Mouse (Mus musculus): ENCODE results near the gene Frmd4b. TPM values are rescaled to one million over a fixed set of nuclear protein-coding genes. Genes with fewer than 3 reads are reported as not detected.
A peak's percentile ranks its signal among the peaks of the same experiment; 100 is the strongest.

Gene Frmd4b
- 6.8 and 7.9 TPM in 2 replicates for polyA plus RNA-seq (2012; rRNA removed)

- TF ChIP-seq CTCF (IDR thresholded peaks at IDR 0.05; ENCODE audit: control insufficient read depth, insufficient read depth, insufficient replicate concordance, low read depth, low read length) (no peak), POLR2A (IDR thresholded peaks at IDR 0.05; ENCODE audit: control insufficient read depth, low read depth, low read length) (no peak)
- Histone ChIP-seq H3K36me3 (ENCODE audit: control insufficient read depth, insufficient read depth, low read length) (no peaks in the 10 kb centered on the region), H3K4me1 (ENCODE audit: control insufficient read depth, insufficient read depth, low read length) (peaks cover 10% of the 10 kb centered on the region), H3K27me3 (ENCODE audit: control insufficient read depth, insufficient read depth, low read length) (no peaks in the 10 kb centered on the region), H3K4me3 (ENCODE audit: control insufficient read depth, low read depth, low read length) (peak within 1 kb of the TSS; percentile 68), H3K27ac (ENCODE audit: control insufficient read depth, insufficient read depth, low read depth, low read length) (no peak within 1 kb of the TSS)
Observed at GRCm38 (mm10) chr6:97617266-97617743, at the start of gene Frmd4b. Gene Frmd4b, minus strand, starts transcription at chr6:97617541.

- no peaks in the 10 kb centered on the region for H3K27me3 ChIP-seq (ENCODE audit: control insufficient read depth, insufficient read depth, low read length)
- H3K36me3 ChIP-seq (ENCODE audit: control insufficient read depth, insufficient read depth, low read length): no peaks in the 10 kb centered on the region
- no peak overlapping the region for H3K4me3 ChIP-seq (ENCODE audit: control insufficient read depth, low read depth, low read length)
- no peaks in the 10 kb centered on the region for H3K4me1 ChIP-seq (ENCODE audit: control insufficient read depth, insufficient read depth, low read length)
- no peak overlapping the region for H3K27ac ChIP-seq (ENCODE audit: control insufficient read depth, insufficient read depth, low read depth, low read length)
- TF ChIP-seq CTCF (IDR thresholded peaks at IDR 0.05; ENCODE audit: control insufficient read depth, insufficient read depth, insufficient replicate concordance, low read depth, low read length) (no peak), POLR2A (IDR thresholded peaks at IDR 0.05; ENCODE audit: control insufficient read depth, low read depth, low read length) (no peak)
Observed at GRCm38 (mm10) chr6:97666417-97666816, 49.1 kb upstream of the Frmd4b start.

- H3K27ac ChIP-seq (ENCODE audit: control insufficient read depth, insufficient read depth, low read depth, low read length): no peak overlapping the region
- no peak overlapping the region for H3K4me3 ChIP-seq (ENCODE audit: control insufficient read depth, low read depth, low read length)
- TF ChIP-seq CTCF (IDR thresholded peaks at IDR 0.05; ENCODE audit: control insufficient read depth, insufficient read depth, insufficient replicate concordance, low read depth, low read length): no peak
- TF ChIP-seq POLR2A (IDR thresholded peaks at IDR 0.05; ENCODE audit: control insufficient read depth, low read depth, low read length): no peak
Observed at GRCm38 (mm10) chr6:97658921-97659320, 41.6 kb upstream of the Frmd4b start.

GRCm38 (mm10) chr6:97655986-97656385 is 38.6 kb upstream of the Frmd4b start:
- Histone ChIP-seq H3K27ac (ENCODE audit: control insufficient read depth, insufficient read depth, low read depth, low read length) (no peak overlapping the region), H3K36me3 (ENCODE audit: control insufficient read depth, insufficient read depth, low read length) (no peaks in the 10 kb centered on the region), H3K4me3 (ENCODE audit: control insufficient read depth, low read depth, low read length) (no peak overlapping the region), H3K27me3 (ENCODE audit: control insufficient read depth, insufficient read depth, low read length) (no peaks in the 10 kb centered on the region), H3K4me1 (ENCODE audit: control insufficient read depth, insufficient read depth, low read length) (peaks cover 5% of the 10 kb centered on the region; the same call in 1 of the 2 replicates)
- TF ChIP-seq CTCF (IDR thresholded peaks at IDR 0.05; ENCODE audit: control insufficient read depth, insufficient read depth, insufficient replicate concordance, low read depth, low read length) (no peak), POLR2A (IDR thresholded peaks at IDR 0.05; ENCODE audit: control insufficient read depth, low read depth, low read length) (no peak)

More at GRCm38 (mm10) chr6:97658921-97659320, 41.6 kb upstream of the Frmd4b start:
- Histone ChIP-seq H3K27me3 (ENCODE audit: control insufficient read depth, insufficient read depth, low read length) (no peaks in the 10 kb centered on the region), H3K36me3 (ENCODE audit: control insufficient read depth, insufficient read depth, low read length) (no peaks in the 10 kb centered on the region), H3K4me1 (ENCODE audit: control insufficient read depth, insufficient read depth, low read length) (peaks cover 5% of the 10 kb centered on the region; the same call in 1 of the 2 replicates)

- no peaks in the 10 kb centered on the region for H3K27me3 ChIP-seq (ENCODE audit: control insufficient read depth, insufficient read depth, low read length)
- no peak overlapping the region for H3K4me3 ChIP-seq (ENCODE audit: control insufficient read depth, low read depth, low read length)
- no peaks in the 10 kb centered on the region for H3K36me3 ChIP-seq (ENCODE audit: control insufficient read depth, insufficient read depth, low read length)
- TF ChIP-seq CTCF (IDR thresholded peaks at IDR 0.05; ENCODE audit: control insufficient read depth, insufficient read depth, insufficient replicate concordance, low read depth, low read length) (no peak), POLR2A (IDR thresholded peaks at IDR 0.05; ENCODE audit: control insufficient read depth, low read depth, low read length) (no peak)
- no peaks in the 10 kb centered on the region for H3K4me1 ChIP-seq (ENCODE audit: control insufficient read depth, insufficient read depth, low read length)
- H3K27ac ChIP-seq (ENCODE audit: control insufficient read depth, insufficient read depth, low read depth, low read length): no peak overlapping the region
Observed at GRCm38 (mm10) chr6:97647501-97647900, 30.2 kb upstream of the Frmd4b start.

- Histone ChIP-seq H3K27me3 (ENCODE audit: control insufficient read depth, insufficient read depth, low read length) (no peaks in the 10 kb centered on the region), H3K4me1 (ENCODE audit: control insufficient read depth, insufficient read depth, low read length) (no peaks in the 10 kb centered on the region), H3K27ac (ENCODE audit: control insufficient read depth, insufficient read depth, low read depth, low read length) (no peak overlapping the region), H3K4me3 (ENCODE audit: control insufficient read depth, low read depth, low read length) (no peak overlapping the region), H3K36me3 (ENCODE audit: control insufficient read depth, insufficient read depth, low read length) (no peaks in the 10 kb centered on the region)
- TF ChIP-seq CTCF (IDR thresholded peaks at IDR 0.05; ENCODE audit: control insufficient read depth, insufficient read depth, insufficient replicate concordance, low read depth, low read length): no peak
- no peak for TF ChIP-seq POLR2A (IDR thresholded peaks at IDR 0.05; ENCODE audit: control insufficient read depth, low read depth, low read length)
Observed at GRCm38 (mm10) chr6:97623330-97623729, 6.0 kb upstream of the Frmd4b start.

- no peak overlapping the region for H3K27ac ChIP-seq (ENCODE audit: control insufficient read depth, insufficient read depth, low read depth, low read length)
- H3K36me3 ChIP-seq (ENCODE audit: control insufficient read depth, insufficient read depth, low read length): no peaks in the 10 kb centered on the region
- H3K4me1 ChIP-seq (ENCODE audit: control insufficient read depth, insufficient read depth, low read length): peaks cover 3% of the 10 kb centered on the region; the same call in 1 of the 2 replicates
- H3K4me3 ChIP-seq (ENCODE audit: control insufficient read depth, low read depth, low read length): no peak overlapping the region
- no peak for TF ChIP-seq CTCF (IDR thresholded peaks at IDR 0.05; ENCODE audit: control insufficient read depth, insufficient read depth, insufficient replicate concordance, low read depth, low read length)
- no peak for TF ChIP-seq POLR2A (IDR thresholded peaks at IDR 0.05; ENCODE audit: control insufficient read depth, low read depth, low read length)
- no peaks in the 10 kb centered on the region for H3K27me3 ChIP-seq (ENCODE audit: control insufficient read depth, insufficient read depth, low read length)
Observed at GRCm38 (mm10) chr6:97622236-97622635, 4.9 kb upstream of the Frmd4b start.
